Mouse (Mus musculus): Measurements from ENCODE around the gene Teddm3.

- TF ChIP-seq CTCF (IDR thresholded peaks at IDR 0.05; ENCODE audit: control insufficient read depth, insufficient read depth, low read length) (no peak), POLR2A (IDR thresholded peaks at IDR 0.05; ENCODE audit: borderline replicate concordance, control insufficient read depth, low read depth, low read length) (no peak)
These were observed 42.8 kb upstream of the Teddm3 start for GRCm38 (mm10) chr16:21196576-21196975.
